Mouse (Mus musculus) erythroid progenitor cell, adult 5-6 weeks (primary cell): Measurements from ENCODE around the gene Pdlim7. TPM values are rescaled to one million over a fixed set of nuclear protein-coding genes. Genes with fewer than 3 reads are reported as not detected.

ENCODE experiments used
- total RNA-seq, 2 experiments: library from RNA; stranded (forward) in 1 of 2; stranded (reverse) in 1 of 2; fragments of 150-400 nt in 1 of 2; fragments of 186-747, 209-891 nt in 1 of 2; gene quantifications; 2 replicates each; pipeline versions ENCODE4 v1.2.3 to v1.2.4; 2015 to 2017; ENCODE audit warnings: low replicate concordance in 2 of 2

Pdlim7 gene
- total RNA-seq, 2 experiments from 2014 or later, result 0.15 to 0.84 TPM

Other genes starting within 250 kb of the Pdlim7 start
- 81.3 and 131 TPM in 2 replicates for gene Prelid1, start 193.2 kb downstream of the Pdlim7 start, total RNA-seq (2015; ENCODE audit: low replicate concordance)
- gene Prelid1, start 193.2 kb downstream of the Pdlim7 start, total RNA-seq (2017; ENCODE audit: low replicate concordance), result 30.9 and 39.1 TPM in 2 replicates
- 83.3 and 153 TPM in 2 replicates for gene Rab24, start 191.7 kb downstream of the Pdlim7 start, total RNA-seq (2015; ENCODE audit: low replicate concordance)
- gene Rab24, start 191.7 kb downstream of the Pdlim7 start, total RNA-seq (2017; ENCODE audit: low replicate concordance), result 19.8 and 40.4 TPM in 2 replicates
- 293 and 332 TPM in 2 replicates for gene Mxd3, start 183.9 kb downstream of the Pdlim7 start, total RNA-seq (2015; ENCODE audit: low replicate concordance)
- gene Mxd3, start 183.9 kb downstream of the Pdlim7 start, total RNA-seq (2017; ENCODE audit: low replicate concordance), result 162 and 195 TPM in 2 replicates
- 45.7 and 55.1 TPM in 2 replicates for gene Lman2, start 150.9 kb downstream of the Pdlim7 start, total RNA-seq (2015; ENCODE audit: low replicate concordance)
- 56.6 and 75.6 TPM in 2 replicates for gene Lman2, start 150.9 kb downstream of the Pdlim7 start, total RNA-seq (2017; ENCODE audit: low replicate concordance)
- gene Rgs14, start 143.9 kb downstream of the Pdlim7 start, total RNA-seq (2015; ENCODE audit: low replicate concordance), result 9.0 and 14.7 TPM in 2 replicates
- 4.2 and 7.9 TPM in 2 replicates for gene Rgs14, start 143.9 kb downstream of the Pdlim7 start, total RNA-seq (2017; ENCODE audit: low replicate concordance)
- not detected in 2 replicates for gene Slc34a1, start 115.5 kb downstream of the Pdlim7 start, total RNA-seq (2015; ENCODE audit: low replicate concordance)
- not detected in 2 replicates for gene Slc34a1, start 115.5 kb downstream of the Pdlim7 start, total RNA-seq (2017; ENCODE audit: low replicate concordance)
- not detected in 2 replicates for gene Pfn3, start 98.4 kb downstream of the Pdlim7 start, total RNA-seq (2015; ENCODE audit: low replicate concordance)
- gene Pfn3, start 98.4 kb downstream of the Pdlim7 start, total RNA-seq (2017; ENCODE audit: low replicate concordance), result not detected in 2 replicates
- not detected in 2 replicates for gene F12, start 86.9 kb downstream of the Pdlim7 start, total RNA-seq (2015; ENCODE audit: low replicate concordance)
- gene F12, start 86.9 kb downstream of the Pdlim7 start, total RNA-seq (2017; ENCODE audit: low replicate concordance), result not detected in 2 replicates
- gene Grk6, start 68.6 kb downstream of the Pdlim7 start, total RNA-seq (2015; ENCODE audit: low replicate concordance), result 48.2 and 55.5 TPM in 2 replicates
- 62.2 and 75.7 TPM in 2 replicates for gene Grk6, start 68.6 kb downstream of the Pdlim7 start, total RNA-seq (2017; ENCODE audit: low replicate concordance)
- gene Prr7, start 49.4 kb downstream of the Pdlim7 start, total RNA-seq (2015; ENCODE audit: low replicate concordance), result not detected in 2 replicates
- not detected in 2 replicates for gene Prr7, start 49.4 kb downstream of the Pdlim7 start, total RNA-seq (2017; ENCODE audit: low replicate concordance)
- not detected in 2 replicates for gene Dbn1, start 25.6 kb downstream of the Pdlim7 start, total RNA-seq (2015; ENCODE audit: low replicate concordance)
- 0.45 TPM in 1 of 2 replicates, not detected in the other for gene Dbn1, start 25.6 kb downstream of the Pdlim7 start, total RNA-seq (2017; ENCODE audit: low replicate concordance)
- gene Dok3, start 15.6 kb upstream of the Pdlim7 start, total RNA-seq (2015; ENCODE audit: low replicate concordance), result 23.8 and 31.4 TPM in 2 replicates
- 5.5 and 7.1 TPM in 2 replicates for gene Dok3, start 15.6 kb upstream of the Pdlim7 start, total RNA-seq (2017; ENCODE audit: low replicate concordance)
- 5.8 and 5.9 TPM in 2 replicates for gene Ddx41, start 23.0 kb upstream of the Pdlim7 start, total RNA-seq (2015; ENCODE audit: low replicate concordance)
- 9.1 and 28.7 TPM in 2 replicates for gene Ddx41, start 23.0 kb upstream of the Pdlim7 start, total RNA-seq (2017; ENCODE audit: low replicate concordance)
- 39.6 and 64.6 TPM in 2 replicates for gene Fam193b, start 57.4 kb upstream of the Pdlim7 start, total RNA-seq (2015; ENCODE audit: low replicate concordance)
- 39.5 and 47.1 TPM in 2 replicates for gene Fam193b, start 57.4 kb upstream of the Pdlim7 start, total RNA-seq (2017; ENCODE audit: low replicate concordance)
- 28.1 and 33.2 TPM in 2 replicates for gene Tmed9, start 60.1 kb upstream of the Pdlim7 start, total RNA-seq (2015; ENCODE audit: low replicate concordance)
- 31.1 and 62.9 TPM in 2 replicates for gene Tmed9, start 60.1 kb upstream of the Pdlim7 start, total RNA-seq (2017; ENCODE audit: low replicate concordance)
- 2.9 and 3.4 TPM in 2 replicates for gene B4galt7, start 86.2 kb upstream of the Pdlim7 start, total RNA-seq (2015; ENCODE audit: low replicate concordance)
- gene B4galt7, start 86.2 kb upstream of the Pdlim7 start, total RNA-seq (2017; ENCODE audit: low replicate concordance), result 0.53 and 4.0 TPM in 2 replicates
- 15.5 and 34.6 TPM in 2 replicates for gene Caml, start 109.3 kb upstream of the Pdlim7 start, total RNA-seq (2015; ENCODE audit: low replicate concordance)
- 34.7 and 35.4 TPM in 2 replicates for gene Caml, start 109.3 kb upstream of the Pdlim7 start, total RNA-seq (2017; ENCODE audit: low replicate concordance)
- 40.7 and 51.2 TPM in 2 replicates for gene Ddx46, start 121.4 kb upstream of the Pdlim7 start, total RNA-seq (2015; ENCODE audit: low replicate concordance)
- 65.6 and 83.3 TPM in 2 replicates for gene Ddx46, start 121.4 kb upstream of the Pdlim7 start, total RNA-seq (2017; ENCODE audit: low replicate concordance)
- gene B230219D22Rik, start 179.4 kb upstream of the Pdlim7 start, total RNA-seq (2015; ENCODE audit: low replicate concordance), result 38.9 and 52.4 TPM in 2 replicates
- 25.3 and 33.8 TPM in 2 replicates for gene B230219D22Rik, start 179.4 kb upstream of the Pdlim7 start, total RNA-seq (2017; ENCODE audit: low replicate concordance)
- gene Txndc15, start 201.0 kb upstream of the Pdlim7 start, total RNA-seq (2015; ENCODE audit: low replicate concordance), result 4.6 and 11.2 TPM in 2 replicates
- gene Txndc15, start 201.0 kb upstream of the Pdlim7 start, total RNA-seq (2017; ENCODE audit: low replicate concordance), result 5.3 and 6.9 TPM in 2 replicates
- 16.6 and 49.0 TPM in 2 replicates for gene Pcbd2, start 213.7 kb upstream of the Pdlim7 start, total RNA-seq (2015; ENCODE audit: low replicate concordance)
- gene Pcbd2, start 213.7 kb upstream of the Pdlim7 start, total RNA-seq (2017; ENCODE audit: low replicate concordance), result 2.1 and 22.8 TPM in 2 replicates